Mouse (Mus musculus): ENCODE measurements around the gene Sesn3. TPM values are rescaled to one million over a fixed set of nuclear protein-coding genes. Genes with fewer than 3 reads are reported as not detected.
A peak's percentile ranks its signal among the peaks of the same experiment; 100 is the strongest.

The Sesn3 gene
- total and polyA plus RNA-seq, 3 experiments, result 3.9 to 14.3 (median 4.6) TPM

DNA sequence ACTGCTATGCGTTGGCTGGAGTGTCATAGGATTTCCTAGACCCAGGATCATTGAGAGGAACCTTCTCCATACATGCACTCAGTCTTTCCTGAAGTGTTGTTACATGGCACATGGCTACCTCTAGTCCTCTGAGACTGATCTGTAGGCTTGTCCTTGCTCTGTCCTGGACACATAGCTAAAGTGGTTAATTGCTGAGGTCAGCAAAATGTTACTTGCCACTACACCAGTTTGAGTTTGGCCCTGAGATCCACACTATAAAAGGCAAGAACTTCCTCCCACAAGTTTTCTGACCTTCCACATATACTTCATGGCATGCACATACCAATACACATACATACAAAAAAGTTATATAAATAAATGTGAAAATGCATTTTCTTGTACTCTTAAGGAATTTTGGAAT lies 41.8 kb downstream of the Sesn3 start:
- no peak for DNase-seq (ENCODE audit: extremely low read depth)
- Histone ChIP-seq H3K9ac (ENCODE audit: insufficient read depth, low read depth) (no peak overlapping the region), H3K4me2 (ENCODE audit: insufficient read depth, low read depth, poor library complexity, severe bottlenecking) (no peak overlapping the region), H3K4me3 (replicated peaks in 1 of 3; ENCODE audit: low read depth in 2 of 3, low read length in 2 of 3, poor library complexity in 1 of 3) (no peak overlapping the region), H3K9me3 (replicated peaks; ENCODE audit: low read length) (no peaks in the 10 kb centered on the region), H3K27ac (ENCODE audit: insufficient read depth, low read depth) (no peak overlapping the region), H3K79me2 (replicated peaks; ENCODE audit: control insufficient read depth, extremely low read depth, insufficient read depth, poor library complexity, severe bottlenecking) (no peaks in the 10 kb centered on the region), H3K27me3 (replicated peaks) (no peaks in the 10 kb centered on the region), H3K36me3 (replicated peaks in 1 of 2; ENCODE audit: control insufficient read depth in 1 of 2, insufficient read depth in 1 of 2, low read length in 1 of 2) (peaks cover 14 to 62% of the 10 kb centered on the region in 2 experiments), H3K4me1 (ENCODE audit: control insufficient read depth in 1 of 2, insufficient read depth in 2 of 2) (no peaks in the 10 kb centered on the region)
- peak; percentile 96 for TF ChIP-seq MAFK (IDR thresholded peaks at IDR 0.05; ENCODE audit: insufficient replicate concordance, low read length)
- TF ChIP-seq MYC (IDR thresholded peaks at IDR 0.05; ENCODE audit: low read depth, low read length), result no peak
- in situ Hi-C loops (cut with MboI; ENCODE audit: low pct_ligation_motif_present, low pct_unique_long_range_greater_than_20kb, low sequenced_read_pairs), result no loop called here
- dilution Hi-C loops (cut with MboI; ENCODE audit: extremely low pct_ligation_motif_present, extremely low pct_unique_long_range_greater_than_20kb, low sequenced_read_pairs), result no loop called here

- dilution Hi-C loops (cut with MboI; ENCODE audit: extremely low pct_ligation_motif_present, extremely low pct_unique_long_range_greater_than_20kb, low sequenced_read_pairs), result no loop called here
- Histone ChIP-seq H3K9ac (ENCODE audit: insufficient read depth, low read depth) (no peak overlapping the region), H3K4me2 (ENCODE audit: insufficient read depth, low read depth, poor library complexity, severe bottlenecking) (no peak overlapping the region), H3K79me2 (replicated peaks; ENCODE audit: control insufficient read depth, extremely low read depth, insufficient read depth, poor library complexity, severe bottlenecking) (no peaks in the 10 kb centered on the region), H3K9me3 (replicated peaks; ENCODE audit: low read length) (no peaks in the 10 kb centered on the region), H3K4me1 (ENCODE audit: control insufficient read depth in 1 of 2, insufficient read depth in 2 of 2) (peaks cover 0 to 13% of the 10 kb centered on the region in 2 experiments; a peak in 2 of 4 replicates), H3K4me3 (replicated peaks in 1 of 3; ENCODE audit: low read depth in 2 of 3, low read length in 2 of 3, poor library complexity in 1 of 3) (no peak overlapping the region), H3K36me3 (replicated peaks in 1 of 2; ENCODE audit: control insufficient read depth in 1 of 2, insufficient read depth in 1 of 2, low read length in 1 of 2) (peaks cover 0 to 11% of the 10 kb centered on the region in 2 experiments), H3K27me3 (replicated peaks) (no peaks in the 10 kb centered on the region), H3K27ac (ENCODE audit: insufficient read depth, low read depth) (no peak overlapping the region)
- TF ChIP-seq CHD2 (IDR thresholded peaks at IDR 0.05; ENCODE audit: low read length) (no peak), NRF1 (IDR thresholded peaks at IDR 0.05; ENCODE audit: low read depth, low read length) (no peak), JUN (IDR thresholded peaks at IDR 0.05; ENCODE audit: insufficient read depth, low read depth, low read length) (no peak), TCF12 (IDR thresholded peaks at IDR 0.05; ENCODE audit: low read depth, low read length) (no peak), USF2 (conservative IDR thresholded peaks at IDR 0.05; ENCODE audit: low read depth, low read length) (no peak), POLR2A (IDR thresholded peaks at IDR 0.05; ENCODE audit: low read depth, low read length) (no peak), EP300 (IDR thresholded peaks at IDR 0.05; ENCODE audit: low read length) (no peak), POLR2AphosphoS2 (IDR thresholded peaks at IDR 0.05; ENCODE audit: low read depth, low read length) (no peak), MXI1 (IDR thresholded peaks at IDR 0.05; ENCODE audit: low read depth, low read length) (no peak), SMC3 (IDR thresholded peaks at IDR 0.05; ENCODE audit: low read depth, low read length) (no peak), E2F4 (IDR thresholded peaks at IDR 0.05; ENCODE audit: insufficient replicate concordance, low read depth, low read length) (no peak), USF1 (IDR thresholded peaks at IDR 0.05; ENCODE audit: low read depth, low read length) (no peak), MAFK (IDR thresholded peaks at IDR 0.05; ENCODE audit: insufficient replicate concordance, low read length) (no peak), IRF4 (IDR thresholded peaks at IDR 0.05; ENCODE audit: low read depth, low read length) (no peak), UBTF (IDR thresholded peaks at IDR 0.05; ENCODE audit: low read depth, low read length) (no peak), ETS1 (conservative IDR thresholded peaks at IDR 0.05; ENCODE audit: low read depth, low read length) (no peak), MYC (IDR thresholded peaks at IDR 0.05; ENCODE audit: low read depth, low read length) (no peak)
- DNase-seq (ENCODE audit: extremely low read depth), result peak; percentile 12
- in situ Hi-C loops (cut with MboI; ENCODE audit: low pct_ligation_motif_present, low pct_unique_long_range_greater_than_20kb, low sequenced_read_pairs), result no loop called here
These were observed 61.0 kb downstream of the Sesn3 start for GRCm38 (mm10) chr9:14335829-14336228.

All from CH12.LX (cell line).